Mouse (Mus musculus) neural tube, embryonic 14.5 days (tissue): Measurements from ENCODE around the gene Obp2b. TPM values are rescaled to one million over a fixed set of nuclear protein-coding genes. Genes with fewer than 3 reads are reported as not detected.

Experiments used
- ATAC-seq: fragments of 200-750 bp; cut with Nextera tagmentation; 2 replicates; pipeline ENCODE4 v1.8.0; 2017; ENCODE audit warnings: low read depth, mild to moderate bottlenecking, moderate TSS enrichment, moderate library complexity
- H3K27ac ChIP-seq: fragments of 300-500 bp; sonication (generic); 2 replicates; pipeline ENCODE4 v1.5.1; 2014; ENCODE audit warnings: low read depth, mild to moderate bottlenecking, control low read depth, low read length, moderate library complexity, mixed read lengths
- H3K27me3 ChIP-seq: fragments of 300-500 bp; sonication (generic); 2 replicates; pipeline ENCODE4 v1.6.1; 2014; ENCODE audit warnings: low read length; ENCODE audit not compliant: control insufficient read depth, insufficient read depth
- H3K36me3 ChIP-seq: fragments of 300-500 bp; sonication (generic); 2 replicates; pipeline ENCODE4 v1.6.1; 2014; ENCODE audit warnings: low read length, mixed read lengths; ENCODE audit not compliant: control insufficient read depth, insufficient read depth
- H3K4me1 ChIP-seq: fragments of 300-500 bp; sonication (generic); 2 replicates; pipeline ENCODE4 v1.6.1; 2014; ENCODE audit warnings: low read length; ENCODE audit not compliant: control insufficient read depth, insufficient read depth
- H3K4me2 ChIP-seq: fragments of 300-500 bp; sonication (generic); 2 replicates; pipeline ENCODE4 v1.6.1; 2014; ENCODE audit warnings: mild to moderate bottlenecking, low read depth, low read length, control low read depth
- H3K4me3 ChIP-seq: fragments of 300-500 bp; sonication (generic); 2 replicates; pipeline ENCODE4 v1.5.1; 2014; ENCODE audit warnings: low read depth, low read length, control low read depth, mixed read lengths
- H3K9ac ChIP-seq: fragments of 300-500 bp; sonication (generic); replicated peaks from 2 replicates; pipeline ENCODE4 v1.6.1; 2014; ENCODE audit warnings: low read depth, mild to moderate bottlenecking, control low read depth, low read length, mixed read lengths
- H3K9me3 ChIP-seq: fragments of 300-500 bp; sonication (generic); 2 replicates; pipeline ENCODE4 v1.6.1; 2016; ENCODE audit warnings: low read length; ENCODE audit not compliant: control insufficient read depth
- WGBS: fragments of 180-500 bp; shearing (Covaris S2); extraction: QIAGEN DNeasy Blood & Tissue Kit; methylation state at CpG from one replicate; pipeline ENCODE4 v1.1.7; 2014; 5-methylcytosine and 5-hydroxymethylcytosine counted together
- polyA plus RNA-seq: library from polyadenylated mRNA; unstranded; fragments of >200 nt; fragmentation: Nextera tagmentation; extraction: Ambion mirVana; gene quantifications from 2 replicates; pipeline ENCODE4 v1.2.1, GENCODE M21; 2014

Gene Obp2b
- polyA plus RNA-seq, 1 experiment from 2014 or later: not detected

- H3K4me3 ChIP-seq: no peak overlapping the region
- ATAC-seq: no peak
- 83% methylated on average over 4 of the region's 4 CpGs for WGBS
- no peak overlapping the region for H3K27ac ChIP-seq
- no peaks in the 10 kb centered on the region for H3K36me3 ChIP-seq
- no peak overlapping the region for H3K4me2 ChIP-seq
- H3K9ac ChIP-seq: no peak overlapping the region
- H3K4me1 ChIP-seq: no peaks in the 10 kb centered on the region
- no peaks in the 10 kb centered on the region for H3K9me3 ChIP-seq
- no peaks in the 10 kb centered on the region for H3K27me3 ChIP-seq
These were observed 31.0 kb downstream of the Obp2b start for GRCm38 (mm10) chr2:25767764-25768163.

DNA sequence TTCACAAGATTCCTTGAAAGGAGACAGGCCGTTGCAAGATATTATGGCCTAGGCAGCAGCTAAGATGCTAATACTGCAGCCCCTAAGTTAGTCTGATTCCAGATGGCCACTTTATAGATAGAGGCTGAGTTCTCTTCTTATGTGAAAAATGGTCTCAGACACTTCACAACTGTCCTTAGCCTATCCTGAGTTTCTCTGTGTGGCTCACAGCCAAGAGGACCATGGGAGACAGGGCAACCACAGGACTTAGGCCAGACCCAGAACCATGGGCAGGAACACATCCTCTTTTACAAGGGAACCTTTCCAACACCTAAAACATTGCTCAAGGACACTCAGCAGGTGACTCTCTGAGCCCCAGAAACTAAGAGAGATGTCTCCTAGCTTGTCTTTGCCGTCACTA lies 36.7 kb downstream of the Obp2b start:
- H3K27me3 ChIP-seq: no peaks in the 10 kb centered on the region
- H3K9ac ChIP-seq: no peak overlapping the region
- WGBS: 96% methylated on average over 2 of the region's 2 CpGs
- no peak overlapping the region for H3K4me2 ChIP-seq
- no peak overlapping the region for H3K27ac ChIP-seq
- no peak for ATAC-seq
- H3K36me3 ChIP-seq: no peaks in the 10 kb centered on the region
- no peaks in the 10 kb centered on the region for H3K9me3 ChIP-seq
- no peak overlapping the region for H3K4me3 ChIP-seq
- H3K4me1 ChIP-seq: no peaks in the 10 kb centered on the region

DNA sequence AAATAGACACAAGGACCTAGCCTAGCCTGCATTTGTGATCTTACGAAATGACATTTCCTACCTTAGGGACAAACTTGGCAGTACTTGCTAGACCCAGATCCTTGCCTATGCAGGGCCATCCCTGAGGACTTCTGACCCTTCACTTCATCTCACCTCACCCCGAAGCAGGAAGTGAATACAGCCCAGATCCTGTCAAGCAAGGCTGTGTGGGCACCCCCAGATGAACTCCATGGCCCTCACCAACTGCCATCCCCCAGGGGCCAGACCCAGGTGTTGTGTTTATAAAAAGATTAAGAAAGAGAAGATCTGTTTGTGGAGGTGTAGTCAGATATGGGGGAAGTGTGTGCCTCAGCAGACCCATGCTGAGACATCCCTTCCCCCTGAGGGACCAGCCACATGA lies 37.8 kb downstream of the Obp2b start:
- H3K36me3 ChIP-seq: no peaks in the 10 kb centered on the region
- no peaks in the 10 kb centered on the region for H3K9me3 ChIP-seq
- H3K27me3 ChIP-seq: no peaks in the 10 kb centered on the region
- no peak overlapping the region for H3K4me3 ChIP-seq
- H3K9ac ChIP-seq: no peak overlapping the region
- ATAC-seq: no peak
- no peak overlapping the region for H3K4me2 ChIP-seq
- 81% methylated on average over 2 of the region's 2 CpGs for WGBS
- H3K4me1 ChIP-seq: no peaks in the 10 kb centered on the region
- no peak overlapping the region for H3K27ac ChIP-seq

GRCm38 (mm10) chr2:25775991-25776390 lies 39.2 kb downstream of the Obp2b start:
- no peaks in the 10 kb centered on the region for H3K4me1 ChIP-seq
- H3K9me3 ChIP-seq: no peaks in the 10 kb centered on the region
- WGBS: 82% methylated on average over 3 of the region's 3 CpGs
- H3K4me2 ChIP-seq: no peak overlapping the region
- no peaks in the 10 kb centered on the region for H3K27me3 ChIP-seq
- no peak for ATAC-seq
- H3K4me3 ChIP-seq: no peak overlapping the region
- no peak overlapping the region for H3K9ac ChIP-seq
- no peak overlapping the region for H3K27ac ChIP-seq
- H3K36me3 ChIP-seq: no peaks in the 10 kb centered on the region

DNA sequence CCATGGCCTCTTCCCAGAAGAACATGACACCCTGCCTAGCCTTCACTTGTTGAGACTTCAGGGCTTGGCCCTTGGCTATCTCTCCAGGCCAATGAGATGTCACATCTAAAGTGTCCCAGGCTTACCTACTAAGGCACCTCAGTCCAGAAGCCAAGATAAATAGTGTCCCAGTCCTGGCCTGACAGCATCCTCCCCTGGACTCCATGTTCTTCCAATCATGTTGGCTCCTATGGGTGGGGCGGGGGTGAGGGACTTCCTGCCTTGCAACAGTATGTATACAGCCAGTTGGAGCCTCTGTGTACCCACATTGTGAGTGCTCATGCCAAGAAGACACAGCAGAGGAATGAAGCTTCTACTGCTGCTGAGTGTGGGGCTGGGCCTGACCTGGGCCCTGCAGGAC lies 39.9 kb downstream of the Obp2b start, which contains the start of gene Lcn11:
Gene Lcn11 (plus strand): TSS at position 301 of the 400 bp plus-strand sequence.
- Histone ChIP-seq H3K27me3 (no peaks in the 10 kb centered on the region), H3K4me1 (no peaks in the 10 kb centered on the region), H3K9ac (no peak within 1 kb of the TSS), H3K4me3 (no peak within 1 kb of the TSS), H3K9me3 (no peaks in the 10 kb centered on the region), H3K36me3 (no peaks in the 10 kb centered on the region), H3K4me2 (no peak within 1 kb of the TSS), H3K27ac (no peak within 1 kb of the TSS)
- no peak for ATAC-seq
- 91% methylated on average over 1 of the region's 1 CpGs for WGBS

DNA sequence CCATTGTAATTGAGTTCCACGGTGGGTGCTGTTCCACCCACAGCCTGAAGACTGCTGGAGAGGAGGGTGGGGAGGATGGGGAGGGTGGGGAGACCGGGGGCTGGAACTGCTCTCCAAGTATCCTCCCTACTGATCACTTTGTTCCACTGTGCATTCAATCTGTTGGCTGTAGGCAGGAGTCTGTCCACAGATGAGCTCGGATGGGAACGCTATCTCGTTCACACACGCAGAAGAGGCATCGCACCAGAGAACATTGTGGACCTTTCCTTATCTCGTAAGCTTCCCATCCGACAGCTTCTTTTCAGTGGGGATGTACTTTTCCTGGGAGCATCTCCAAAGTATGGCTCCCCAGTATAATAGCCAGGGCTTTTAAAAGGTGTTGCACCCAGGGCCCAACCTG lies 42.3 kb downstream of the Obp2b start:
- 94% methylated on average over 9 of the region's 9 CpGs for WGBS
- Histone ChIP-seq H3K4me3 (no peak overlapping the region), H3K9me3 (no peaks in the 10 kb centered on the region), H3K4me2 (no peak overlapping the region), H3K4me1 (no peaks in the 10 kb centered on the region), H3K27me3 (no peaks in the 10 kb centered on the region), H3K36me3 (no peaks in the 10 kb centered on the region), H3K27ac (no peak overlapping the region), H3K9ac (no peak overlapping the region)
- ATAC-seq: no peak

- H3K27ac ChIP-seq: no peak overlapping the region
- no peak overlapping the region for H3K4me2 ChIP-seq
- no peaks in the 10 kb centered on the region for H3K4me1 ChIP-seq
- no peaks in the 10 kb centered on the region for H3K36me3 ChIP-seq
- H3K9me3 ChIP-seq: no peaks in the 10 kb centered on the region
- H3K4me3 ChIP-seq: no peak overlapping the region
- H3K9ac ChIP-seq: no peak overlapping the region
- no peak for ATAC-seq
- WGBS: 62% methylated on average over 4 of the region's 4 CpGs
- no peaks in the 10 kb centered on the region for H3K27me3 ChIP-seq
These were observed 44.1 kb downstream of the Obp2b start for GRCm38 (mm10) chr2:25780921-25781320.

DNA sequence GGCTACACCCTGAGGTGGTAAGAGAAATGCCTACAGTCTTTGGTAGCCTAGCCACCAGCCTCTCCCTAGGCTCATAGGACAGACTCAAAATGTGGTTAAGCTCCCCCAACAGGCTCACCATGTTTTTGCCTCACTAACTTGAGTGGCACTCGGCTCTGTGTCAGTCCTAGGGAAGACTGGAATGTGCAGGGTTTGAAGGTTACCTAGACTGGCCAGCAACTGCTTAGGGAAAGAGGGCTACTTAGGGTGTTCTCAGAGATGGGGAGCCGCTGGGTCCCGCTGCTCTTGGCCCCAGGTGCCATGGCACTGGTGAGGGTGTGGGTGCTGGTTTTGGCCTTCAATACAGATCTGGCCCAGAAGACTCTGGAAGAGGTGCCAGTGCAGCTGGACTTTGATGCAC lies 45.1 kb downstream of the Obp2b start, which contains the start of gene Gm13539:
Gene Gm13539 (plus strand): TSS at position 301 of the 400 bp plus-strand sequence.
- WGBS: 91% methylated on average over 3 of the region's 3 CpGs
- H3K27ac ChIP-seq: no peak within 1 kb of the TSS
- no peak within 1 kb of the TSS for H3K4me2 ChIP-seq
- H3K9me3 ChIP-seq: no peaks in the 10 kb centered on the region
- H3K4me3 ChIP-seq: no peak within 1 kb of the TSS
- no peaks in the 10 kb centered on the region for H3K36me3 ChIP-seq
- H3K27me3 ChIP-seq: no peaks in the 10 kb centered on the region
- H3K9ac ChIP-seq: no peak within 1 kb of the TSS
- ATAC-seq: no peak
- no peaks in the 10 kb centered on the region for H3K4me1 ChIP-seq

DNA sequence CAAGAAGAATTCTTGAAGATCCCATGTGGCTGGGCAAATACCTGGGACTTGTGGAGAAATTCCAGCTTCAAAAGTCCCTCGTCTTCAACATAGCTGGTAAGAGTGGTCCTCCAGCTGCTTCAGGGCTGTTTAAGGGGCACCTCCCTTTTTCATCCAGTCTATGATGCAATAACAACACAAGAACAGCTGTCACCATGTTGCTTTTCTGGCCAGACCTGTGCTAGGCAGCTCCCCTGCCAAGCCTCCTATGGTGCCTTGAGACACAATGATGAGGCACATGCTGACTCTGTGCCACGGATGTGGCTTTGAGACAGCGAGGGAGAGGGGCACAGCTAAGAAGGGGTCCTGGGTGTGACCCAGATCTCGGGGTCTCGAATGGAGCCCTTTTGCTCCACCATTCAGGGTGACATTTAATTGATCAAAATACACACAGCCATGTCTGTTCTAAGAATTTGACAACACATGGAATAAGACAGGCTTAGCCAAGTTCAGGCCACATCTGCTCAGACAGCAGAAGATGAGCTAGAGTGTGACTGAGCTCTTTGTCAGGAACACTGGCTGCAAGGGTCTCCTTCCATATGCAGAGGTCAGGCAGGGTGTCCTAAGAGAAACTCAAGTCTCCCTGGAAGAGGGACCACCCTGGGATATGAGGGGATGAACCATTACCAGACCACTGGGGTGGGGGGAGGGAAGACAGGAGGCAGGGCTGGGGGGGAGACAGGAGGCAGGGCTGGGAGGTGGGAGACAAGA lies 48.9 kb downstream of the Obp2b start:
- Histone ChIP-seq H3K9ac (no peak overlapping the region), H3K4me2 (no peak overlapping the region), H3K27ac (no peak overlapping the region), H3K4me1 (no peaks in the 10 kb centered on the region), H3K27me3 (no peaks in the 10 kb centered on the region), H3K36me3 (no peaks in the 10 kb centered on the region), H3K9me3 (no peaks in the 10 kb centered on the region), H3K4me3 (no peak overlapping the region)
- ATAC-seq: no peak
- WGBS: 74% methylated on average over 5 of the region's 5 CpGs
